Mouse (Mus musculus): ENCODE measurements around the gene Trim32. TPM values are rescaled to one million over a fixed set of nuclear protein-coding genes. Genes with fewer than 3 reads are reported as not detected.

Gene Trim32
- 58.8 and 61.6 TPM in 2 replicates for polyA plus RNA-seq (2014; fragmentation: Nextera tagmentation; extraction: Ambion mirVana)

DNA sequence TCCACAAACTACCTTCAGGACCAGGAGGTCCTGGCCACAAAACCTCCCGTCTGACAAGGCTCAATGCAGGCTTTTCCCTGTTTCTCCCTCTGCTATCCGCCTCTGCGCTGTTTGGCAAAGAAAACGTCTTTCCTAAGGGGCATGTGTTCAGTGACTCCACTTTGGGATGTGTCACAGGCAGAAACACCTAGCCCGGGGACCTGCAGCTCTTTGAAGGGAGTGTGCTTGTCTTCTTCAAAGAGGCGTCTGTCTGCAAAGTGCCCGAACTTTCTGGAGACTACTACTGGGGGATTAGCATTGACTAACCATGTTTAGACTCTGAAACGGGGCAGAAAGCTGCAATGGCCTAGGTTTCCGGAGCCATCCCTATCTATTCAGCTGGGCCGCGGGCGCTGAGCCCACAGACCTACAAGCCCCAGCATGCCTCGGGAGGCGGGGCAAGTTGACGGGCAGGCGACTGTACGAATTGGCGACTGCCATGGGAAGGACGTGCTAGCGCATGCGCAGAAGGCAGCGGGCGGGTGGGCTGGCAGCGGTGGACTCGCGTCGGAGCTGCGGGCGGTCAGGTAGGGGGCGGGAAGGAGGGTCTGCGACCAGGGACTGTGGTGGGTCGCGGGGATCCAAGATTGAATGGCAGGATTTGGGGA is at the start of gene Trim32:
Gene Trim32, plus strand, starts transcription at position 483 of the 647 bp plus-strand sequence.
- Histone ChIP-seq H3K27ac (replicated peaks; ENCODE audit: low read depth, low read length) (no peak within 1 kb of the TSS), H3K4me2 (ENCODE audit: low read depth, severe bottlenecking) (peak within 1 kb of the TSS; percentile 57), H3K9ac (ENCODE audit: low read length) (peak within 1 kb of the TSS; percentile 67), H3K27me3 (ENCODE audit: control insufficient read depth, insufficient read depth, low read length) (no peaks in the 10 kb centered on the region), H3K9me3 (ENCODE audit: control insufficient read depth, low read length) (no peaks in the 10 kb centered on the region), H3K4me1 (ENCODE audit: control insufficient read depth, insufficient read depth, low read length) (0 out of 2 replicates have a peak, but pooled peaks cover 3% of the 10 kb centered on the region), H3K4me3 (ENCODE audit: low read depth, low read length) (peak within 1 kb of the TSS; percentile 62), H3K36me3 (ENCODE audit: control insufficient read depth, insufficient read depth, low read length) (no peaks in the 10 kb centered on the region)
- WGBS = 4% methylated on average over 33 of the region's 33 CpGs
- peak; percentile 100 for DNase-seq (ENCODE audit: low spot score)
- peak; percentile 92 for ATAC-seq (ENCODE audit: insufficient number of reproducible peaks, low FRiP score, low TSS enrichment, low read depth)

DNA sequence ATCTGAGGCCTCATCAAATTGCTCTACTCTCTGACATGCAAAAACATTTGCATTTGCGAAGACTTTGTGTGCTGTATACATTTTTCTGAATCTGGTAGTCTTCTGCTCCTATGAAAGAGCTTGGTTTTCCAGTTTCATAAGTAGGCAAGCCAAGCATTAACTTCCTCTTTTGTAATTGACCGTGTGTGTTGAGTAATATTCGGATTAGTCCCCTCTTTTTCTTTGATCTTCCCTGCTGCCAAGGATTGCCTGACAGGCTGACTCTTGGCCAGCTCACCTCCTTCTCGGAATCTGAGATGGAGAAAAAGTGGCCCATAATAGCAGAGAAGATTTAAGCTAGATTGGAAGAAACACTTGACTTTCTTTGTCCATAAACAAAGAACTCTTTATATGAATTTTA is 39.3 kb upstream of the Trim32 start:
- Histone ChIP-seq H3K4me2 (ENCODE audit: low read depth, severe bottlenecking) (no peak overlapping the region), H3K4me1 (ENCODE audit: control insufficient read depth, insufficient read depth, low read length) (no peaks in the 10 kb centered on the region), H3K27ac (replicated peaks; ENCODE audit: low read depth, low read length) (no peak overlapping the region), H3K36me3 (ENCODE audit: control insufficient read depth, insufficient read depth, low read length) (no peaks in the 10 kb centered on the region), H3K9ac (ENCODE audit: low read length) (no peak overlapping the region), H3K9me3 (ENCODE audit: control insufficient read depth, low read length) (no peaks in the 10 kb centered on the region), H3K4me3 (ENCODE audit: low read depth, low read length) (no peak overlapping the region), H3K27me3 (ENCODE audit: control insufficient read depth, insufficient read depth, low read length) (no peaks in the 10 kb centered on the region)
- WGBS = 74% methylated on average over 4 of the region's 4 CpGs
- no peak for ATAC-seq (ENCODE audit: insufficient number of reproducible peaks, low FRiP score, low TSS enrichment, low read depth)
- no peak for DNase-seq (ENCODE audit: low spot score)

- 65% methylated on average over 1 of the region's 1 CpGs for WGBS
- H3K27ac ChIP-seq (replicated peaks; ENCODE audit: low read depth, low read length) = no peak overlapping the region
- DNase-seq (ENCODE audit: low spot score) = no peak
Observed at GRCm38 (mm10) chr4:65580254-65580653, 24.5 kb upstream of the Trim32 start.

GRCm38 (mm10) chr4:65586947-65587346 is 17.8 kb upstream of the Trim32 start:
- ATAC-seq (ENCODE audit: insufficient number of reproducible peaks, low FRiP score, low TSS enrichment, low read depth) (no peak), DNase-seq (ENCODE audit: low spot score) (no peak)
- Histone ChIP-seq H3K9me3 (ENCODE audit: control insufficient read depth, low read length) (no peaks in the 10 kb centered on the region), H3K9ac (ENCODE audit: low read length) (no peak overlapping the region), H3K27me3 (ENCODE audit: control insufficient read depth, insufficient read depth, low read length) (no peaks in the 10 kb centered on the region), H3K36me3 (ENCODE audit: control insufficient read depth, insufficient read depth, low read length) (no peaks in the 10 kb centered on the region), H3K4me2 (ENCODE audit: low read depth, severe bottlenecking) (no peak overlapping the region), H3K4me1 (ENCODE audit: control insufficient read depth, insufficient read depth, low read length) (peaks cover 4% of the 10 kb centered on the region; the same call in 1 of the 2 replicates), H3K4me3 (ENCODE audit: low read depth, low read length) (no peak overlapping the region), H3K27ac (replicated peaks; ENCODE audit: low read depth, low read length) (no peak overlapping the region)
- 53% methylated on average over 5 of the region's 5 CpGs for WGBS

More at GRCm38 (mm10) chr4:65580254-65580653, 24.5 kb upstream of the Trim32 start:
- Histone ChIP-seq H3K9me3 (ENCODE audit: control insufficient read depth, low read length) (no peaks in the 10 kb centered on the region), H3K4me2 (ENCODE audit: low read depth, severe bottlenecking) (no peak overlapping the region), H3K9ac (ENCODE audit: low read length) (no peak overlapping the region), H3K4me3 (ENCODE audit: low read depth, low read length) (no peak overlapping the region), H3K36me3 (ENCODE audit: control insufficient read depth, insufficient read depth, low read length) (no peaks in the 10 kb centered on the region), H3K27me3 (ENCODE audit: control insufficient read depth, insufficient read depth, low read length) (no peaks in the 10 kb centered on the region), H3K4me1 (ENCODE audit: control insufficient read depth, insufficient read depth, low read length) (no peaks in the 10 kb centered on the region)
- ATAC-seq (ENCODE audit: insufficient number of reproducible peaks, low FRiP score, low TSS enrichment, low read depth) = no peak

DNA sequence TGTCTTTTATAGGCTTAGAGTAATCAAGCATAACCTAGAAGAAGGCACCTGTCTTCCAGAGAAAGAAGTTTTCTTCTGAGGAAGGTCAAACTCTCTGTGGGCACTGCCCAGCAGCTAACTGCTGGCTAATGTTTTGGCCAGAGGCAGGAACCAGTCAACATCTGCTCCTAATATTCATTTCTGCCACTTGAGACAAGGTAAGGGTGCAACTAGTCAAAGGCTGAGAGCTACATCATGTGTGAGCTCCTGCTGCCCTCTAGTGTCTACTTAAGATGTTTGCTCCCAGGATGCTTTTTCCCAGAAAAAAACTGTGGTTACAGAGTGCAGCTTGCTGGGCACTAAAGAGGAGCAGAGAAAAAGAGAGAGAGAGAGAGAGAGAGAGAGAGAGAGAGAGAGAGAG is 15.0 kb upstream of the Trim32 start:
- H3K4me2 ChIP-seq (ENCODE audit: low read depth, severe bottlenecking) = no peak overlapping the region
- no peaks in the 10 kb centered on the region for H3K36me3 ChIP-seq (ENCODE audit: control insufficient read depth, insufficient read depth, low read length)
- H3K27me3 ChIP-seq (ENCODE audit: control insufficient read depth, insufficient read depth, low read length) = no peaks in the 10 kb centered on the region
- H3K9ac ChIP-seq (ENCODE audit: low read length) = no peak overlapping the region
- no peak overlapping the region for H3K27ac ChIP-seq (replicated peaks; ENCODE audit: low read depth, low read length)
- DNase-seq (ENCODE audit: low spot score) (peak; percentile 66), ATAC-seq (ENCODE audit: insufficient number of reproducible peaks, low FRiP score, low TSS enrichment, low read depth) (peak; percentile 76; the same call in 1 of the 2 replicates)
- H3K4me1 ChIP-seq (ENCODE audit: control insufficient read depth, insufficient read depth, low read length) = peaks cover 4% of the 10 kb centered on the region; the same call in 1 of the 2 replicates
- H3K9me3 ChIP-seq (ENCODE audit: control insufficient read depth, low read length) = no peaks in the 10 kb centered on the region
- H3K4me3 ChIP-seq (ENCODE audit: low read depth, low read length) = no peak overlapping the region

GRCm38 (mm10) chr4:65594601-65595369 is 10.0 kb upstream of the Trim32 start:
- H3K4me1 ChIP-seq (ENCODE audit: control insufficient read depth, insufficient read depth, low read length) = no peaks in the 10 kb centered on the region
- WGBS = 68% methylated on average over 5 of the region's 5 CpGs
- H3K4me2 ChIP-seq (ENCODE audit: low read depth, severe bottlenecking) = no peak overlapping the region
- no peak overlapping the region for H3K27ac ChIP-seq (replicated peaks; ENCODE audit: low read depth, low read length)
- DNase-seq (ENCODE audit: low spot score) = no peak
- H3K36me3 ChIP-seq (ENCODE audit: control insufficient read depth, insufficient read depth, low read length) = no peaks in the 10 kb centered on the region
- no peak overlapping the region for H3K9ac ChIP-seq (ENCODE audit: low read length)
- no peaks in the 10 kb centered on the region for H3K27me3 ChIP-seq (ENCODE audit: control insufficient read depth, insufficient read depth, low read length)
- H3K9me3 ChIP-seq (ENCODE audit: control insufficient read depth, low read length) = no peaks in the 10 kb centered on the region
- no peak overlapping the region for H3K4me3 ChIP-seq (ENCODE audit: low read depth, low read length)
- no peak for ATAC-seq (ENCODE audit: insufficient number of reproducible peaks, low FRiP score, low TSS enrichment, low read depth)

- 0% methylated on average over 21 of the region's 21 CpGs for WGBS
Observed at GRCm38 (mm10) chr4:65605151-65605702, 441 bp downstream of the Trim32 start.

GRCm38 (mm10) chr4:65607184-65607631 is 2.4 kb downstream of the Trim32 start:
- H3K9ac ChIP-seq (ENCODE audit: low read length) = no peak overlapping the region
- H3K4me3 ChIP-seq (ENCODE audit: low read depth, low read length) = no peak overlapping the region
- no peak overlapping the region for H3K4me2 ChIP-seq (ENCODE audit: low read depth, severe bottlenecking)
- 91% methylated on average over 10 of the region's 10 CpGs for WGBS
- H3K4me1 ChIP-seq (ENCODE audit: control insufficient read depth, insufficient read depth, low read length) = 0 out of 2 replicates have a peak, but pooled peaks cover 3% of the 10 kb centered on the region
- H3K27me3 ChIP-seq (ENCODE audit: control insufficient read depth, insufficient read depth, low read length) = no peaks in the 10 kb centered on the region
- ATAC-seq (ENCODE audit: insufficient number of reproducible peaks, low FRiP score, low TSS enrichment, low read depth) = no peak
- no peak overlapping the region for H3K27ac ChIP-seq (replicated peaks; ENCODE audit: low read depth, low read length)
- H3K9me3 ChIP-seq (ENCODE audit: control insufficient read depth, low read length) = no peaks in the 10 kb centered on the region
- no peaks in the 10 kb centered on the region for H3K36me3 ChIP-seq (ENCODE audit: control insufficient read depth, insufficient read depth, low read length)
- no peak for DNase-seq (ENCODE audit: low spot score)

More at GRCm38 (mm10) chr4:65605151-65605702, 441 bp downstream of the Trim32 start:
- Histone ChIP-seq H3K36me3 (ENCODE audit: control insufficient read depth, insufficient read depth, low read length) (no peaks in the 10 kb centered on the region), H3K27me3 (ENCODE audit: control insufficient read depth, insufficient read depth, low read length) (no peaks in the 10 kb centered on the region), H3K9me3 (ENCODE audit: control insufficient read depth, low read length) (no peaks in the 10 kb centered on the region), H3K4me2 (ENCODE audit: low read depth, severe bottlenecking) (peak overlapping the region; percentile 57), H3K27ac (replicated peaks; ENCODE audit: low read depth, low read length) (no peak overlapping the region), H3K4me1 (ENCODE audit: control insufficient read depth, insufficient read depth, low read length) (0 out of 2 replicates have a peak, but pooled peaks cover 3% of the 10 kb centered on the region), H3K4me3 (ENCODE audit: low read depth, low read length) (peak overlapping the region; percentile 62), H3K9ac (ENCODE audit: low read length) (peak overlapping the region; percentile 67)
- peak; percentile 64 for ATAC-seq (ENCODE audit: insufficient number of reproducible peaks, low FRiP score, low TSS enrichment, low read depth)
- no peak for DNase-seq (ENCODE audit: low spot score)

Data from limb, embryonic 11.5 days (tissue).